Mouse (Mus musculus) intestine, embryonic 14.5 days (tissue): ENCODE measurements around the gene Rasa3. TPM values are rescaled to one million over a fixed set of nuclear protein-coding genes. Genes with fewer than 3 reads are reported as not detected.

Source experiments
- ATAC-seq: fragments of 200-750 bp; cut with Nextera tagmentation; replicated peaks from 2 replicates; pipeline ENCODE4 v1.8.0; 2017; ENCODE audit warnings: low read depth, moderate number of reproducible peaks, moderate TSS enrichment, moderate library complexity; ENCODE audit not compliant: low FRiP score, low TSS enrichment
- DNase-seq: peaks from one replicate; pipeline ENCODE4 v3.0.0-alpha.2; 2018; ENCODE audit warnings: low spot score
- H3K27ac ChIP-seq: fragments of 300-500 bp; sonication (generic); 2 replicates; pipeline ENCODE4 v1.5.1; 2014; ENCODE audit warnings: low read depth, mild to moderate bottlenecking, control low read depth
- H3K27me3 ChIP-seq: fragments of 300-500 bp; sonication (generic); replicated peaks from 2 replicates; pipeline ENCODE4 v1.6.1; 2014; ENCODE audit warnings: low read length, control low read depth; ENCODE audit not compliant: control insufficient read depth, insufficient read depth
- H3K36me3 ChIP-seq: fragments of 300-500 bp; sonication (generic); 2 replicates; pipeline ENCODE4 v1.6.1; 2014; ENCODE audit warnings: low read length, control low read depth; ENCODE audit not compliant: control insufficient read depth, insufficient read depth
- H3K4me1 ChIP-seq: fragments of 300-500 bp; sonication (generic); replicated peaks from 2 replicates; pipeline ENCODE4 v1.6.1; 2014; ENCODE audit warnings: low read length, control low read depth, mixed read lengths; ENCODE audit not compliant: control insufficient read depth, insufficient read depth
- H3K4me2 ChIP-seq: fragments of 300-500 bp; sonication (generic); 2 replicates; pipeline ENCODE4 v1.6.1; 2014; ENCODE audit warnings: low read length
- H3K4me3 ChIP-seq: fragments of 300-500 bp; sonication (generic); 2 replicates; pipeline ENCODE4 v1.5.1; 2014; ENCODE audit warnings: low read depth, low read length, control low read depth, mixed read lengths
- H3K9ac ChIP-seq: fragments of 300-500 bp; sonication (generic); 2 replicates; pipeline ENCODE4 v1.6.1; 2014; ENCODE audit warnings: mild to moderate bottlenecking, low read length
- H3K9me3 ChIP-seq: fragments of 300-500 bp; sonication (generic); 2 replicates; pipeline ENCODE4 v1.6.1; 2016; ENCODE audit warnings: low read length, control low read depth; ENCODE audit not compliant: control insufficient read depth
- WGBS: fragments of 180-500 bp; shearing (Covaris S2); extraction: QIAGEN DNeasy Blood & Tissue Kit; methylation state at CpG from one replicate; pipeline ENCODE4 v1.1.7; 2014; 5-methylcytosine and 5-hydroxymethylcytosine counted together
- polyA plus RNA-seq: library from polyadenylated mRNA; unstranded; fragments of >200 nt; fragmentation: Nextera tagmentation; extraction: Ambion mirVana; gene quantifications from 2 replicates; pipeline ENCODE4 v1.2.1, GENCODE M21; 2014

The Rasa3 gene
- polyA plus RNA-seq, 1 experiment from 2014 or later: 24.9 TPM

DNA sequence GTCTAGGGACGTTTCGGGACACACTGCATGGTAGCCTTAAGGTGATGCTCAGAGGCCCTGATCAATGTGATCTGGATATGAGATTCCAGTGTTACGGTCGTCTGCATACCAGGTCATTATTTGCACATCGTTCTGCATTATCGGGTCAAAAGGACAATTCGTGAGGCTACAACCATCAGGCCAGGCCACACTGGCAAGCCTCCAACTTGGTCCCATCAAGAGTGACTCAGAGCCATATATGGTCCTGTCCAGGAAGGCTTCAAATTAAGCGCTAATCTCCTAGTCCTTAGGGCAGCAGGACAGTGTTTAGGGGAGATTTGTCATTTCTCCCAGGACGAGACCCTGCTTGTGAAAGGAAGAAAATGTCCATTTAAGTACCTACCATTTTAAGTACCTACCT, 63.3 kb downstream of the Rasa3 start:
- Histone ChIP-seq H3K4me1 (no peaks in the 10 kb centered on the region), H3K36me3 (peaks cover 19% of the 10 kb centered on the region), H3K4me3 (no peak overlapping the region), H3K27me3 (no peaks in the 10 kb centered on the region), H3K4me2 (no peak overlapping the region), H3K9me3 (no peaks in the 10 kb centered on the region), H3K9ac (no peak overlapping the region), H3K27ac (no peak overlapping the region)
- ATAC-seq (no peak), DNase-seq (no peak)
- 84% methylated on average over 9 of the region's 9 CpGs for WGBS

DNA sequence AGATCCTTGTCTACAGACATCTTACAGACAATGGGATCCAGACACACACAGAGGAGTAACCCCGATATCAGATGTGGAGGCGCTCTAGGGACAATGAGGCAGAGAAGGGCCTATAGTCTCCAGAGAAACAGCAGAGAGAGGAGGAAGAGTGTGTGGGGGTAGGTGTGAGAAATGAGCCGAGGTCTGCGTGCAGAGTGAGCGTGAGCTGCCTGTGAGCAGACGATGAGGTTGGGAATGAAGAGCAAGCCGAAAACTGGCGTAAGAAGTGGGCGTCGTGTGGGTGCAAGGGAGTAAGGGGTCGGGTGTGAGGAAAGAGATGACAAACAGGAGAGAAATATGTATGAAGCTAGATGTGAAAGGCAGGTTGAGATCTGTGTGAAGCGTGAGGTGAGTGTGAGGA, 65.7 kb downstream of the Rasa3 start:
- H3K4me1 ChIP-seq: no peaks in the 10 kb centered on the region
- H3K27me3 ChIP-seq: no peaks in the 10 kb centered on the region
- no peaks in the 10 kb centered on the region for H3K9me3 ChIP-seq
- no peak for DNase-seq
- no peak overlapping the region for H3K4me2 ChIP-seq
- H3K36me3 ChIP-seq: peaks cover 19% of the 10 kb centered on the region
- WGBS: 84% methylated on average over 12 of the region's 12 CpGs
- H3K9ac ChIP-seq: no peak overlapping the region
- H3K4me3 ChIP-seq: no peak overlapping the region
- no peak overlapping the region for H3K27ac ChIP-seq
- no peak for ATAC-seq

- no peaks in the 10 kb centered on the region for H3K9me3 ChIP-seq
- no peaks in the 10 kb centered on the region for H3K27me3 ChIP-seq
- DNase-seq (no peak), ATAC-seq (no peak)
- H3K4me2 ChIP-seq: no peak overlapping the region
- 79% methylated on average over 5 of the region's 5 CpGs for WGBS
- no peak overlapping the region for H3K27ac ChIP-seq
- no peak overlapping the region for H3K9ac ChIP-seq
- peaks cover 27% of the 10 kb centered on the region for H3K36me3 ChIP-seq
- no peaks in the 10 kb centered on the region for H3K4me1 ChIP-seq
- H3K4me3 ChIP-seq: no peak overlapping the region
Observed at GRCm38 (mm10) chr8:13609971-13610370, 67.4 kb downstream of the Rasa3 start.

DNA sequence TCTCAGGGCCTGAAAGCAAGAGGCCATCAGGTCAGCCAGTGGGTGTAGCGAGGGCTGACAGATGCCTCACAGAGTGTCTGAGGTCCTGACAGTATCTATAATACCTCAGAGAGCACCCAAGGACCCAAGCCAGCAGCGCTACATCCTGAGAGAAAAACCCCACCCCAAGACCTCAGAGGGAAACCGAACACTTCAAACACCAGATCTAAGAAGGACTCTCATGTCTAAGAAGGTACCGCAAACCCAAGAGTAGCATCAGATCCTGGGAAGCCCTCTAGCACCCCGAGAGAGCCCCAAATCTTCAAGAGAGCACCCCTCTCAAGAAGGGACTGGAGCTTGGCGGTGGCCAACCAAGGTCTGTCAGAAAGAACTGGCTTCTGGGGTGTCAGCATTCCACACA, 68.5 kb downstream of the Rasa3 start:
- DNase-seq (no peak), ATAC-seq (no peak)
- no peaks in the 10 kb centered on the region for H3K4me1 ChIP-seq
- no peak overlapping the region for H3K9ac ChIP-seq
- no peak overlapping the region for H3K4me3 ChIP-seq
- no peaks in the 10 kb centered on the region for H3K9me3 ChIP-seq
- WGBS: 86% methylated on average over 6 of the region's 6 CpGs
- H3K4me2 ChIP-seq: no peak overlapping the region
- H3K27ac ChIP-seq: no peak overlapping the region
- no peaks in the 10 kb centered on the region for H3K27me3 ChIP-seq
- peaks cover 30% of the 10 kb centered on the region for H3K36me3 ChIP-seq

DNA sequence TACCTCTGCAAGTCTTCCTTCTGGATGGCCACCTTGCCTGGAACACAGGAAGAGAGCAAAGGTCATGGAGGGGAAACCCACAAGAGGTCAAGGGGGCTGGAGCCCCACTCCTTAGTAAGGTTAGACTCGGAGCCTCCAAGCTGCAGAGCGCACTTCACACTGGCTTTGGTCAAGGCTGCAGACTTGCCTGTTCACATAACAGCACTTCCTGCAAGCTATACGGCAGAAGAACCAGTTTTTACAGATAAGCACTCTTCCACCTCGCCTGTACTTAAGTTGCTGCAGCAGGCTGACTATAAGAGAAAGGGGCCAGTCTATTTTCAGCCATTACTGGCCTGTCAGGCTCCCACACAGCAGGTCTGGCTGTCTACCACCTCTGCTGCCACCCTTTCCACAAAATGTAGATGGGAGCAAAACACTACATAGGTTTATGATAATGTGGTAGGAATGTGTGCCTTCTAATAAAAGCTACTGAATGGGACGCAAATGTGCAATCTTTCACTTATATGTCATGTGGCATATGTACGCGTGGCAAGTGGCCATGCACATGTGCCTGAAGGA, 71.4 kb downstream of the Rasa3 start:
- Histone ChIP-seq H3K4me1 (no peaks in the 10 kb centered on the region), H3K27me3 (no peaks in the 10 kb centered on the region), H3K36me3 (peaks cover 12% of the 10 kb centered on the region; the same call in 1 of the 2 replicates), H3K9ac (no peak overlapping the region), H3K27ac (no peak overlapping the region), H3K4me3 (no peak overlapping the region), H3K4me2 (no peak overlapping the region), H3K9me3 (no peaks in the 10 kb centered on the region)
- no peak for ATAC-seq
- DNase-seq: no peak
- 70% methylated on average over 7 of the region's 7 CpGs for WGBS

DNA sequence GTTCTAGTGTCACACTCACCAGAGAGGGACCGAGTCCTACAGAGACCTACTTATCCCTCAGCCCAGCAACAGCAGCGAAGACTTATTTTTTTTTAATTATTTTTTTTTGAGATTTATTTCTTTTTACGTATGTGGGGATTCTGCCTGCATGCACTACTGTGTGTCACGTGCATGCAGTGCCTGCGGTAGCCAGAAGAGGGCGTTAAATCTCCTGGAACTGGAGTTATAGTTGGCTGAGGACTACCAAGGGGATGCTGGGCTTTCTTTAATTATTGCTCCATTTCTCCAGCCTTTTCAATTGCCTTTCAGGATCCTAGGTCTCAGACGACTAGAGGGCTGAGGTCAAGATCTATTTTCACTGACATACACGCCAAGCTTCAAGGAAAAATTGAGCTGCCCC, 74.8 kb downstream of the Rasa3 start:
- Histone ChIP-seq H3K9ac (no peak overlapping the region), H3K4me1 (no peaks in the 10 kb centered on the region), H3K4me3 (no peak overlapping the region), H3K27ac (no peak overlapping the region), H3K9me3 (no peaks in the 10 kb centered on the region), H3K36me3 (peaks cover 16% of the 10 kb centered on the region; the same call in 1 of the 2 replicates), H3K4me2 (no peak overlapping the region), H3K27me3 (no peaks in the 10 kb centered on the region)
- ATAC-seq: no peak
- no peak for DNase-seq
- 70% methylated on average over 8 of the region's 8 CpGs for WGBS

DNA sequence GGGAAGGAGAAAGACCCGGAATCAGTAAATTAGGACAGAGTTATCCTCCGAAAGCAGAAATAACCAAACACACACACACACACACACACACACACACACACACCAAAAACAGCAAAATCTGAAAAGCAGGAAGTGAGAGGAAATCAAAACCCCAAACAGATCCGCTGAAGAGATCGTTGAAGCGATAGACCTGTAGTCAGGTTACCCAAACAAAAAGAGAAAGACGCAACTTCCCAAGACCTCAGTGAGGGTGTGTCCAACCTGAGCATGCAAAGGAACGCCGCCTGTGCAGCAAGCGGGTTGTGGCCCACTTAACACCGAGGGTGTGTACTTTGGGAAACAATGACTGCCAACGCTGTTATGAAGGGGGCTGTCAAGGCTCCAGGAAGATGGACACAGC, 76.2 kb downstream of the Rasa3 start:
- 79% methylated on average over 11 of the region's 11 CpGs for WGBS
- Histone ChIP-seq H3K9ac (no peak overlapping the region), H3K27ac (no peak overlapping the region), H3K9me3 (no peaks in the 10 kb centered on the region), H3K27me3 (no peaks in the 10 kb centered on the region), H3K4me2 (no peak overlapping the region), H3K4me1 (no peaks in the 10 kb centered on the region), H3K4me3 (no peak overlapping the region), H3K36me3 (peaks cover 28% of the 10 kb centered on the region; the same call in 1 of the 2 replicates)
- ATAC-seq (no peak), DNase-seq (no peak)

DNA sequence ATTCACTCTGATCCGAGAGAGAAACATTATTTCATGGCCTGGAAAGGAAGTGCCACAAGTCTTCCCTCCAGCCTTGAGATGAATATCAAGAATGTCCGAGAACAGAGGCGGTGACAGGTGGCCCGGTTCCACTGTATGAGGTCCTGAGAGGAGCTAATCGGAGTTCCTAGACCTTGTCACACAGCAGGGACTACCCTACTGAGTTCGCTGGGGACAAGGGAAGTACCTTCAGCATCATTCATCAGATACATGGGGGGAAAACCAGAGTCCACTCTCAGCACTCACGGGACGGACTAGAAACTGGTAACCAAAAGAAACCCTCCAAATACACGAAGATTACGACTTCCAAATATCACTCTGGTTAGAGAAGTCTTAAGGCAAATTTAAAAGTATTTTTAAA, 76.7 kb downstream of the Rasa3 start:
- WGBS: 86% methylated on average over 10 of the region's 10 CpGs
- H3K4me3 ChIP-seq: no peak overlapping the region
- H3K9me3 ChIP-seq: no peaks in the 10 kb centered on the region
- no peak overlapping the region for H3K9ac ChIP-seq
- H3K27me3 ChIP-seq: no peaks in the 10 kb centered on the region
- H3K27ac ChIP-seq: no peak overlapping the region
- ATAC-seq: no peak
- no peak for DNase-seq
- H3K4me2 ChIP-seq: no peak overlapping the region
- peaks cover 28% of the 10 kb centered on the region; the same call in 1 of the 2 replicates for H3K36me3 ChIP-seq
- no peaks in the 10 kb centered on the region for H3K4me1 ChIP-seq

GRCm38 (mm10) chr8:13600204-13600603, 77.2 kb downstream of the Rasa3 start:
- Histone ChIP-seq H3K36me3 (peaks cover 23% of the 10 kb centered on the region; the same call in 1 of the 2 replicates), H3K4me1 (no peaks in the 10 kb centered on the region), H3K27me3 (no peaks in the 10 kb centered on the region), H3K4me3 (no peak overlapping the region), H3K9ac (no peak overlapping the region), H3K27ac (no peak overlapping the region), H3K9me3 (no peaks in the 10 kb centered on the region), H3K4me2 (no peak overlapping the region)
- ATAC-seq (no peak), DNase-seq (no peak)
- WGBS: 58% methylated on average over 7 of the region's 7 CpGs
